Mouse (Mus musculus) heart, embryonic 11.5 days (tissue): ENCODE results near the gene Tbc1d10c. TPM values are rescaled to one million over a fixed set of nuclear protein-coding genes. Genes with fewer than 3 reads are reported as not detected.
A peak's percentile ranks its signal among the peaks of the same experiment; 100 is the strongest.

ENCODE experiments used
- ATAC-seq: fragments of 200-750 bp; cut with Nextera tagmentation; replicated peaks from 2 replicates; pipeline ENCODE4 v1.8.0; 2017; ENCODE audit warnings: moderate library complexity; ENCODE audit not compliant: insufficient number of reproducible peaks, low FRiP score, low TSS enrichment
- H3K27ac ChIP-seq: fragments of 300-500 bp; sonication (generic); 2 replicates; pipeline ENCODE4 v1.5.1; 2014; ENCODE audit warnings: mild to moderate bottlenecking, low read depth, low read length
- H3K27me3 ChIP-seq: fragments of 300-500 bp; sonication (generic); 2 replicates; pipeline ENCODE4 v1.6.1; 2014; ENCODE audit warnings: mild to moderate bottlenecking, low read length, mixed read lengths; ENCODE audit not compliant: control insufficient read depth, insufficient read depth
- H3K36me3 ChIP-seq: fragments of 300-500 bp; sonication (generic); 2 replicates; pipeline ENCODE4 v1.6.1; 2014; ENCODE audit warnings: mild to moderate bottlenecking, low read length, moderate library complexity, mixed read lengths; ENCODE audit not compliant: control insufficient read depth, insufficient read depth
- H3K4me1 ChIP-seq: fragments of 300-500 bp; sonication (generic); 2 replicates; pipeline ENCODE4 v1.6.1; 2014; ENCODE audit warnings: low read length; ENCODE audit not compliant: control insufficient read depth, insufficient read depth
- H3K4me2 ChIP-seq: fragments of 300-500 bp; sonication (generic); 2 replicates; pipeline ENCODE4 v1.6.1; 2014; ENCODE audit warnings: mild to moderate bottlenecking, moderate library complexity
- H3K4me3 ChIP-seq: fragments of 300-500 bp; sonication (generic); 2 replicates; pipeline ENCODE4 v1.5.1; 2014; ENCODE audit warnings: low read depth, low read length
- H3K9ac ChIP-seq: fragments of 300-500 bp; sonication (generic); 2 replicates; pipeline ENCODE4 v1.6.1; 2014; ENCODE audit warnings: mild to moderate bottlenecking, low read depth, low read length, moderate library complexity
- H3K9me3 ChIP-seq: fragments of 300-500 bp; sonication (generic); replicated peaks from 2 replicates; pipeline ENCODE4 v1.6.1; 2016; ENCODE audit warnings: low read length; ENCODE audit not compliant: control insufficient read depth
- WGBS: fragments of 180-500 bp; shearing (Covaris S2); extraction: QIAGEN DNeasy Blood & Tissue Kit; methylation state at CpG from one replicate; pipeline ENCODE4 v1.1.7; 2014; ENCODE audit not compliant: insufficient replicate concordance; 5-methylcytosine and 5-hydroxymethylcytosine counted together
- polyA plus RNA-seq: library from polyadenylated mRNA; unstranded; fragments of >200 nt; fragmentation: Nextera tagmentation; extraction: Ambion mirVana; gene quantifications from 2 replicates; pipeline ENCODE4 v1.2.1, GENCODE M21; 2014

The Tbc1d10c gene
- polyA plus RNA-seq, 1 experiment from 2014 or later = 1.0 TPM

DNA sequence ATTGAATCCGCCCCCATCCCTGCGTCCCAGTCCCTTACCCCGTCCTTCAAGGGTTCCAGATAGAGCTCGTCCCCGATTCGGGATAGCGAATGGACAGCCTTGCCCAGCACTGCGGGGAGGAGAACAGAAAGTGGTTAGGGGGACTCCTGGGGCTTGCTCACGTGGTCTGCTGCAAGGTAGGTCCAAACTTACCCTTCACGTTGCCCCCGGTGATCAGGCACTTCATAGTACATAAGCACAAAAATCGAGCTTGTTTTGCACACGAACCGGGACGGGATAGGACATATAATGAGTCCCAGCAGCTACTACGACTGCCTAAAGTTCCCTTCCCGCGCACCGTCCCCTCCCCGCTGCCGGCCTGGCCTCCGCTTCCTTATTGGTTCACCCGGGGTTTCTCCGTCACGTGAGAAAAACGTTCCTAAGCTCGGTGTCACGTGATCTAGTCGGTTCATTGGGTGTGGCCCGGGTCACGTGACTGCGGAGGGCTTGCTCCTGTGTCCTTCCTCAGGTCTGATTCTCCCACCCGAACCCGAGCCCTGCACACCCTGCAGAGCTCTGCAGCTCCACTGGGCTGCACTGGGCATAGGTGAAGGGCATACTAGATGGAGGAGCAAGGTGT lies 10.3 kb upstream of the Tbc1d10c start, which contains the start of gene Rad9a:
Rad9a (minus strand) TSS at position 372 of the 619 bp plus-strand sequence.
- Histone ChIP-seq H3K27me3 (peaks cover 6% of the 10 kb centered on the region), H3K4me3 (peak within 1 kb of the TSS; percentile 71), H3K27ac (peak within 1 kb of the TSS; percentile 60; the same call in 1 of the 2 replicates), H3K9me3 (no peaks in the 10 kb centered on the region), H3K36me3 (peaks cover 10% of the 10 kb centered on the region), H3K4me1 (peaks cover 24% of the 10 kb centered on the region), H3K9ac (peak within 1 kb of the TSS; percentile 82), H3K4me2 (peak within 1 kb of the TSS; percentile 80)
- under 1% methylated on average over 34 of the region's 34 CpGs for WGBS
- peak; percentile 88 for ATAC-seq

DNA sequence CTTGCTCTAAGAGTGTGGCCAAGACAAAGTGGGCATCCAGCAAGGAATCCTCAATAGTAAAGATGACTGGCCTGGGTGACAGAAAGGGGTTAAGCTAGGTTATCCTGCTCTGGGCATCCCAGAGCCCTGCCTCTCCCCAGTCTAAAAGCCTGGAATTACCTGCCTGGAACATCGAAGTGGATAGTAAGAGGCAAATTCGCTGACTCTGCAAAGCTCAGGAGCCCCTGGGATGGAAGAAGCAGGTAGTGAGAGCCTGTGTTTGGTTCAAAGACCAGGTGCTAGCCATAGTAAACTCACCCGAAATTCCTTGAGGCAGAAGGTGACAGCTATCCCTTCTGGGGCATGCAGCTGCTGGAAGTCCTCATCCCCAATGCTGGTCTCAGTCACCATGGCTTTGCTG lies 6.1 kb upstream of the Tbc1d10c start:
- H3K4me1 ChIP-seq = peaks cover 38% of the 10 kb centered on the region
- no peaks in the 10 kb centered on the region for H3K9me3 ChIP-seq
- no peak overlapping the region for H3K4me3 ChIP-seq
- no peaks in the 10 kb centered on the region for H3K27me3 ChIP-seq
- H3K4me2 ChIP-seq = no peak overlapping the region
- ATAC-seq = no peak
- no peak overlapping the region for H3K9ac ChIP-seq
- H3K36me3 ChIP-seq = peaks cover 27% of the 10 kb centered on the region
- WGBS = 59% methylated on average over 3 of the region's 3 CpGs
- no peak overlapping the region for H3K27ac ChIP-seq

DNA sequence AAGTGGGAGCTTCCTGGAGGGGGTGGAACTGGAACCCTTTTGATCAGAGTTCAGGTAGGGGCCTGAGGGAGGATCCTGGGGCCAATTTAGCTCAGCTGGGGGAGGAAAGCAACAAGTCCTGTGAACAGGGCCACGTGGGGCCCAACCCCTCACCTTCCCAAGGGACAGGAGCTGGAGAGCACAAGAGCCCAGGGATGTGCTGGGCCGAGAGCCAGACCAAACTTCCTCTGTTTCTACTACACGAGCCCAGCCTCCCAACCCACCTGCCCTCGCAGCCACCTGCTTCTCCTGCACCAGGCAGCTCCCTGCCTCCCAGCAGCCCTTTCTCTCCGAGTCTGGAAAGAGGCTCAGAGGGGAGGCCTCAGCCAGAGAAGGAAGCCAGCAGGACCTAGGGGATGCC lies 5.5 kb upstream of the Tbc1d10c start:
- H3K36me3 ChIP-seq = peaks cover 27% of the 10 kb centered on the region
- H3K27ac ChIP-seq = no peak overlapping the region

DNA sequence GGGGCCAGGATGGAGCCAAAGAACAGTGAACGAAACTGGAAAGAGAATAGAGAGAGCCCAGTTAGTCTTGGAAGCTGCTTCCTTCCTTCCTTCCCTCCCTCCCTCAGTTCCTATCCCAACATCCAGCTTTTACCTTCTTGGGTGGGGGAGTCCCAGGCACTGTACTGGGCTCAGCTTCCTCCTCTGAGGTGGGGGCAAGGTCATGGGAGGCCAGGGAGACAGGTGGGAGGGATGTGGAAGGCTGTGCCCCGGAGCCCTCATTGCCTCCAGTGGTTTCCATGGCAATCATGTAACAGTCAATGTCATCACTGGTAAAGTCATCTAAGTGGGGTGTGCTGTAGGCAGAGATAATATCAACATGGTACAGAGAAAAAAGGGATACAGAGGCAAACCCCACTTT lies 5.0 kb upstream of the Tbc1d10c start:
- ATAC-seq = no peak
- H3K4me3 ChIP-seq = no peak overlapping the region
- H3K9me3 ChIP-seq = no peaks in the 10 kb centered on the region
- no peak overlapping the region for H3K4me2 ChIP-seq
- H3K27ac ChIP-seq = no peak overlapping the region
- H3K4me1 ChIP-seq = peaks cover 38% of the 10 kb centered on the region
- H3K36me3 ChIP-seq = peaks cover 27% of the 10 kb centered on the region
- no peaks in the 10 kb centered on the region for H3K27me3 ChIP-seq
- no peak overlapping the region for H3K9ac ChIP-seq
- 69% methylated on average over 2 of the region's 2 CpGs for WGBS

More for the DNA sequence above, 5.5 kb upstream of the Tbc1d10c start:
- Histone ChIP-seq H3K4me2 (no peak overlapping the region), H3K4me3 (no peak overlapping the region), H3K4me1 (peaks cover 34% of the 10 kb centered on the region), H3K27me3 (no peaks in the 10 kb centered on the region), H3K9ac (peak overlapping the region; percentile 36; the same call in 1 of the 2 replicates), H3K9me3 (no peaks in the 10 kb centered on the region)
- WGBS = 41% methylated on average over 5 of the region's 5 CpGs
- no peak for ATAC-seq

DNA sequence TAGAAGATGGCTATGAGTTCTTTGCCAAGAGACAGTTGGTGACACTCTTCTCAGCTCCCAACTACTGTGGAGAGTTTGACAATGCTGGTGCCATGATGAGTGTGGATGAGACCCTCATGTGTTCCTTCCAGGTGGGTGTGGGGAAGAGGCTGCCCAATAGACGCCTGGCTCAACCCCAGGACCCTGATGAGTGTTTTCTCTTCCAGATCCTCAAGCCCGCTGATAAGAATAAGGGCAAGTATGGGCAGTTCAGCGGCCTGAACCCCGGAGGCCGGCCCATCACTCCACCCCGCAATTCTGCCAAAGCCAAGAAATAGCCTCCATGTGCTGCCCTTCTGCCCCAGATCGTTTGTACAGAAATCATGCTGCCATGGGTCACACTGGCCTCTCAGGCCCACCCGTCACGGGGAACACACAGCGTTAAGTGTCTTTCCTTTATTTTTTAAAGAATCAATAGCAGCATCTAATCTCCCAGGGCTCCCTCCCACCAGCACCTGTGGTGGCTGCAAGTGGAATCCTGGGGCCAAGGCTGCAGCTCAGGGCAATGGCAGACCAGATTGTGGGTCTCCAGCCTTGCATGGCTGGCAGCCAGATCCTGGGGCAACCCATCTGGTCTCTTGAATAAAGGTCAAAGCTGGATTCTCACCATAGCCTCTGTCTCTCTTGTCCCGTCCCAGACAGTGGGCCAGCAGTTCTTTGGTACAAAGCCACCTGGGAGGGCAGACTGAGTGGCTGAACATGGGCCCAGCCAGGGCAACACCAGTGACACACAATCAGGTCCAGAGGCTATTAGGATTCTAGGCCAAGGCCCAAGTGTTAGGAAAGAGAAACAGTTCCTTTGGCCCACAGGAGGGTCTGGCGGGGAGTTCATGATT lies 3.9 kb upstream of the Tbc1d10c start:
- H3K9ac ChIP-seq = no peak overlapping the region

DNA sequence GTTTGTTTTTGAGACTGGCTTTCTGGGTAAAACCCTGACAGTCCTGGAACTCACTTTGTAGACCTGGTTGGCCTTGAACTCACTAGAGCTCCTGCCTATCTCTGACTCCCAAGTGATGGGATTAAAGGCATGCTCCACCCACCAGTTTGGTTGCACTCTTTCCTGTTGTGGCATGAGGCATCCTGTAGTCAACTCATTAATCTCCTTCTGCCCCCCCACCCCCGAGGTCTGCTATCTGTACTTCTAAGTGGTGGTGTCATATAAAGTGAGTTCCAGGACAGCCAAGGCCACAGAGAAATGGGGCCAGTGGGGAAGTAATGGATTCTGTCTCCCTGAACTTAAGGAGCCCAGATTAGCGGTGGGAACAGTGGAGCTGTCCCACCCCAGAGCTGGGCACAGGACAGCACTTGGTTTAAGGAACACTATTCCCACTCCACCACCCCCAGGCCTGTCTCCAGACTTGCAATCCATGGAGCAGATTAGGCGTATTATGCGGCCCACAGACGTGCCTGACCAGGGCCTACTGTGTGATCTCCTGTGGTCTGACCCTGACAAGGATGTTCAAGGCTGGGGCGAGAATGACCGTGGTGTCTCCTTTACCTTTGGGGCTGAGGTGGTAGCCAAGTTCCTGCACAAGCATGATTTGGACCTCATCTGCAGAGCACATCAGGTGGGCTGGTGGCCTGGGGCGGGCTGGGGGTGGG lies 3.1 kb upstream of the Tbc1d10c start:
- no peak overlapping the region for H3K4me2 ChIP-seq
- no peak for ATAC-seq
- no peak overlapping the region for H3K4me3 ChIP-seq
- H3K27me3 ChIP-seq = no peaks in the 10 kb centered on the region
- WGBS = 77% methylated on average over 8 of the region's 8 CpGs
- H3K36me3 ChIP-seq = peaks cover 22% of the 10 kb centered on the region
- H3K27ac ChIP-seq = no peak overlapping the region
- peaks cover 32% of the 10 kb centered on the region for H3K4me1 ChIP-seq
- H3K9me3 ChIP-seq = no peaks in the 10 kb centered on the region
- no peak overlapping the region for H3K9ac ChIP-seq

More for the DNA sequence above, 3.9 kb upstream of the Tbc1d10c start:
- Histone ChIP-seq H3K36me3 (peaks cover 27% of the 10 kb centered on the region), H3K4me2 (no peak overlapping the region), H3K4me3 (no peak overlapping the region), H3K27ac (no peak overlapping the region), H3K9me3 (no peaks in the 10 kb centered on the region), H3K4me1 (peaks cover 33% of the 10 kb centered on the region), H3K27me3 (no peaks in the 10 kb centered on the region)
- WGBS = 76% methylated on average over 12 of the region's 12 CpGs
- ATAC-seq = no peak

DNA sequence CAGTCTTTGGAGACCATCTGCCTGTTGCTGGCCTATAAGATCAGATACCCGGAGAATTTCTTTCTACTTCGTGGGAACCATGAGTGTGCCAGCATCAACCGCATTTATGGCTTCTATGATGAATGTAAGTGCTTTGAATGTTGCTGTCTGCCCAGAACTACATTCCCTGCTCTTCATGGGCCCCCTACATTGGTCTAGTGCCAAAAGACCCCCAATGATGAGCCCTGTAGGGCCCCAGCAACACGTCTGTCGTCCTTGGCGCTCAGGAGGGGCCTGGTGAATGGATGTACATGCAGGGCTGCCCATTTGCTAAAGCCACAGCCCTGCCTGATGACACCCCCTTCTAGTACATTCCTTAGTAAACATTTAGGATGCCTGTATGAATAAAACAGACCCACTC lies 2.0 kb upstream of the Tbc1d10c start:
- 58% methylated on average over 6 of the region's 6 CpGs for WGBS
- Histone ChIP-seq H3K4me1 (peaks cover 32% of the 10 kb centered on the region), H3K27me3 (no peaks in the 10 kb centered on the region), H3K9ac (peak overlapping the region; percentile 93), H3K9me3 (no peaks in the 10 kb centered on the region), H3K4me2 (peak overlapping the region; percentile 89), H3K36me3 (peaks cover 21% of the 10 kb centered on the region), H3K4me3 (peak overlapping the region; percentile 61), H3K27ac (no peak overlapping the region)
- ATAC-seq = no peak

DNA sequence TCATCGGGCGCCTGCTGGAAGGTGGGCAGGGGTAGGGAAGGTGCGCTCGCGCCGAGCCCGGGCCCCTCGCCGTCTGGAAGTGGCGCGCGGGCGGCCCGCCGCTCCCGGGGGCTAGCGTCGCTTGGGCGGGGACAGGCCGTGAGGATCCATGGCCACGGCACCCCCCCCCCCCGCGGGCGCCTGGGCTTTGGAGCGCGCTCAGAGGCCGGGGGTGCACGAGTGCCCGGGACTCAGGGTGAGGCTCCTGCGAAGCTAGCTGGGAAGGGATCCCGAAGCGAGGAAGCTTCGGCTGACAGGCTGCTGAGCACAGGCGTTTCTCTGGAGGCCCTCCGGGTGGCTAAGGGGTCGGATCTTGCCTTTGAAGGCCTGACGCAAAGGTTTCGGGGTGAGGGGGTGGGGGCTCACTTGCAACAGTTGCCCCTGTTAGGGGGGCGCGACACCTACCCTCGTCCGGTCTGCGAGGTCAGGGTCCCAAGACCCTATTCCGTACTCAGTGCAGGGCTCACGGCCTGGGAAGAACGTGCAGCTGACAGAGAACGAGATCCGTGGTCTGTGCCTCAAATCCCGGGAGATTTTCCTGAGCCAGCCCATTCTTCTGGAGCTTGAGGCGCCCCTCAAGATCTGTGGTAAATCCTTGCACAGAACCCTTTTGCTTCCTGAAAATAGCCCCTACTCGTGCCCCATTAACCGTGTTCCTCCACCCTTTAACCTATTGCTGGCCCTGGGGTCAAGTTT lies 1.3 kb upstream of the Tbc1d10c start:
- H3K27ac ChIP-seq = peak overlapping the region; percentile 87
- peaks cover 32% of the 10 kb centered on the region for H3K4me1 ChIP-seq
- peak overlapping the region; percentile 89 for H3K4me2 ChIP-seq
- ATAC-seq = peak; percentile 55
- under 1% methylated on average over 50 of the region's 52 CpGs for WGBS
- H3K9me3 ChIP-seq = no peaks in the 10 kb centered on the region
- H3K4me3 ChIP-seq = peak overlapping the region; percentile 61
- H3K9ac ChIP-seq = peak overlapping the region; percentile 93
- no peaks in the 10 kb centered on the region for H3K27me3 ChIP-seq
- H3K36me3 ChIP-seq = peaks cover 20% of the 10 kb centered on the region
